Mouse (Mus musculus) liver, embryonic 16.5 days (tissue): ENCODE measurements around the gene Slc25a10. TPM values are rescaled to one million over a fixed set of nuclear protein-coding genes. Genes with fewer than 3 reads are reported as not detected.

Source experiments
- ATAC-seq: fragments of 200-750 bp; cut with Nextera tagmentation; 2 replicates; pipeline ENCODE4 v1.8.0; 2017; ENCODE audit warnings: low read depth, mild to moderate bottlenecking, moderate number of reproducible peaks, moderate library complexity
- H3K27ac ChIP-seq: fragments of 300-500 bp; sonication (generic); 2 replicates; pipeline ENCODE4 v1.5.1; 2014; ENCODE audit warnings: mild to moderate bottlenecking, low read length
- H3K27me3 ChIP-seq: fragments of 300-500 bp; sonication (generic); 2 replicates; pipeline ENCODE4 v1.6.1; 2014; ENCODE audit warnings: low read depth, low read length, mixed read lengths; ENCODE audit not compliant: control insufficient read depth, insufficient read depth
- H3K36me3 ChIP-seq: fragments of 300-500 bp; sonication (generic); 2 replicates; pipeline ENCODE4 v1.6.1; 2014; ENCODE audit warnings: mild to moderate bottlenecking; ENCODE audit not compliant: control insufficient read depth, insufficient read depth
- H3K4me1 ChIP-seq: fragments of 300-500 bp; sonication (generic); 2 replicates; pipeline ENCODE4 v1.6.1; 2014; ENCODE audit warnings: low read depth, low read length, mixed read lengths; ENCODE audit not compliant: control insufficient read depth
- H3K4me2 ChIP-seq: fragments of 300-500 bp; sonication (generic); 2 replicates; pipeline ENCODE4 v1.6.1; 2014; ENCODE audit warnings: low read depth, low read length, mixed read lengths
- H3K4me3 ChIP-seq: fragments of 300-500 bp; sonication (generic); 2 replicates; pipeline ENCODE4 v1.5.1; 2014; ENCODE audit warnings: low read depth, mild to moderate bottlenecking, low read length
- H3K9ac ChIP-seq: fragments of 300-500 bp; sonication (generic); 2 replicates; pipeline ENCODE4 v1.6.1; 2014; ENCODE audit warnings: low read depth, low read length
- H3K9me3 ChIP-seq: fragments of 300-500 bp; sonication (generic); replicated peaks from 2 replicates; pipeline ENCODE4 v1.6.1; 2016; ENCODE audit warnings: low read length; ENCODE audit not compliant: control insufficient read depth
- WGBS: fragments of 180-500 bp; shearing (Covaris S2); extraction: QIAGEN DNeasy Blood & Tissue Kit; methylation state at CpG from one replicate; pipeline ENCODE4 v1.1.7; 2014; ENCODE audit not compliant: insufficient replicate concordance; 5-methylcytosine and 5-hydroxymethylcytosine counted together
- polyA plus RNA-seq: library from polyadenylated mRNA; unstranded; fragments of >200 nt; fragmentation: Nextera tagmentation; extraction: Ambion mirVana; gene quantifications from 2 replicates; pipeline ENCODE4 v1.2.1, GENCODE M21; 2015

The Slc25a10 gene
- polyA plus RNA-seq, 1 experiment from 2014 or later: 38.9 TPM

DNA sequence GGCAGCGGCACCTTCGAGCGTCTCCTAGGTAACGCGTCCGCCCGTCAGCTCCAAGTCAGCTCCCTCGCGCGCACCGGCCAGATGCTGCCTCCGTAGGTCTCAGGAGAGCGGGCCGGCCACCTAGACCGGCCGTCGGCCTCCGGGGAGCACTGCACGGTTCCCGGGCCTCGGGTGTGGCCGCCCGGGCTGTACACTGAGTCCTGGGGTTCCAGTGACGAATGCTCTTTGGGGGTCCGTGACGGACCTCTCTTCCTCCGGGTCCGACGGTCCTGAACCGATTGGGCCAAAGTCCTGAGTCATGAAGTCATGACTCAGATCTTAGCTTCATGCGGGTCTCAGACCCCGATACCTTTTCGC is 23.9 kb upstream of the Slc25a10 start:
- peak overlapping the region; percentile 91 for H3K9ac ChIP-seq
- peaks cover 23% of the 10 kb centered on the region for H3K4me1 ChIP-seq
- H3K4me2 ChIP-seq: peak overlapping the region; percentile 94
- peak overlapping the region; percentile 75 for H3K27ac ChIP-seq
- no peaks in the 10 kb centered on the region for H3K27me3 ChIP-seq
- under 1% methylated on average over 33 of the region's 33 CpGs for WGBS
- peak; percentile 46 for ATAC-seq
- no peaks in the 10 kb centered on the region for H3K9me3 ChIP-seq
- H3K36me3 ChIP-seq: peaks cover 18% of the 10 kb centered on the region
- peak overlapping the region; percentile 96 for H3K4me3 ChIP-seq

DNA sequence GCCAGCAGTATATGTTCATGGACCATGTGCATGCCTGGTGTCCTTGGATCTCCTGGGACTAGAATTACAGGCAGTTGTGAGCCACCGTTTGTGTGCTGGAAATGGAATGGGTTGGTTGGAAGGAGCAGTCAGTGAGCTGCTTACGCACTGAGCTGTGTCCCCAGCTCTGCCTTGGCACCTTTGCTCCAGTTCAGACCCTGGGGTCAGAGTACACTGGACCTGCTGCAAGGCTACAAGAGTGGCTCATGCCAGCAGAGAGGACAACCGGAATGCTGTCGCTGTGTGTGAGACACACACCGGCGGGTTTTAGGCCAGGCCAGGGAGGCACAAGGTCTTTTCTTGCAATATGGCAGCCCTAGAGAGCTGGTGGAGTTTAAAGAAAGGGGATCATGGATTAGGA is 19.6 kb upstream of the Slc25a10 start:
- Histone ChIP-seq H3K4me3 (no peak overlapping the region), H3K4me2 (no peak overlapping the region), H3K36me3 (peaks cover 40% of the 10 kb centered on the region), H3K4me1 (peaks cover 11% of the 10 kb centered on the region), H3K27me3 (no peaks in the 10 kb centered on the region), H3K9me3 (no peaks in the 10 kb centered on the region), H3K9ac (no peak overlapping the region), H3K27ac (no peak overlapping the region)
- ATAC-seq: no peak
- 80% methylated on average over 6 of the region's 6 CpGs for WGBS

DNA sequence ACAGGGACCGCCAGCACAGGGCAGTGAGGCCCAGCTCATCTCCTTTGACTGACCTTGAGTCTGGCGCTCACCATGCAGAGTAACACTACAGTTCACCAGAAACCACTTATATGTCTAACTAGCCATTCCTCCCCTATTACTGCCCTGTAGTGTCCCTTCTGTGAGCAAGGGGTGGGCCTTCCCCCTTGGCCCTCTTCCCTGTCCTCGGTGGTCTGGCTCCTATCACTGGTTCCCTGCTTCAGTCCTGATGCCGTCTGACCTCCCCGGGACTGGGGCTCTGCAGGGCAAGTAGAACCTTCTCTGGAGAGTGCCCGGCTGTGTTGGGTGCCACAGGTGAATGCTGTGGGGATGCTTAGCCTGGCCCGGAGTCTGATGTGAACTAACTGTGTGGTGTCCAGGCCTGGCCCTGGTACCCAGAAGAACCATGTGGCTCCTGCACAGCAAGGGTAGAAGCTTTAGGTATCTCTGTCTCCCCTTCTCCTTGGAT is 8.1 kb upstream of the Slc25a10 start:
- 87% methylated on average over 7 of the region's 7 CpGs for WGBS
- Histone ChIP-seq H3K4me1 (peaks cover 26% of the 10 kb centered on the region), H3K4me3 (peak overlapping the region; percentile 95), H3K9ac (peak overlapping the region; percentile 84), H3K36me3 (peaks cover 48% of the 10 kb centered on the region), H3K9me3 (no peaks in the 10 kb centered on the region), H3K27ac (peak overlapping the region; percentile 65), H3K4me2 (peak overlapping the region; percentile 89), H3K27me3 (no peaks in the 10 kb centered on the region)
- ATAC-seq: no peak

DNA sequence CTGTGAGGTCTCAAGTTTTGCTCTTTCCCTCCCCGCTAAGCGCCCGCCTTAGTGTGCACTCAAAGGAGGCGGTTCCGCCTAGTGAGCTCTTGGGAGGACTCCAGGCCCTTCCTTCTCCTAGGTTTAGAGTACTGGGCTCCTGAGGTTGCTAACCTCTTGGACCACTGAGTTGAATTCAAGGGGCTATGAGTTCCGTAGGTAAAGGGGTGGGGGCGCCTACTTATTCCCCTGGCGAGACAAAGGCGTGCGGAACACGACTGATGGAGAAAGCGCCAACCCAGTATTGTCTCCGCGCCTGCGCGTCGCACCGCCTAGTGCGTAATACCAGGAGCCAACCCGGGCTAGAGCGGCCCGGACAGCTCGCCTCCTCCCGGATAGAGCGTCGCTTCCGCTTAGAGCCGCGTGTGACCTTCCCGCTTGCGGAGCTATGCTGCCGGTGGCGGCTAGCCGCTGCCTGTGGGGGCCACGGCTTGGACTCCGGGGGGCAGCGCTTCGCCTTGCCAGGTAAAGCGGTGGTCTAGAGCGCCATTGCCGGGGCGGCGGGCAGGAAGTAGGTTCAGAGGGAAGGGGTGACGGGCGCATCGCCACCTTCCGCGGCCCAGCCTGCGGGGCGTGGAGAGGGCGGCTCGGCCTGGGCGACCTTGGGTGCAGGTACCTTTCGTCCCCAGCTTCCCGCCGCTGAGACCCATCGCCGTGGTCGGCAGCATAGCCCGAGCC is 7.2 kb upstream of the Slc25a10 start, which contains the start of gene Mrpl12:
TSS of gene Mrpl12 (plus strand) at position 349 of the 717 bp plus-strand sequence.
- no peaks in the 10 kb centered on the region for H3K27me3 ChIP-seq
- 0% methylated on average over 57 of the region's 60 CpGs for WGBS
- peaks cover 27% of the 10 kb centered on the region for H3K4me1 ChIP-seq
- peak within 1 kb of the TSS; percentile 89 for H3K4me2 ChIP-seq
- ATAC-seq: peak; percentile 88
- peak within 1 kb of the TSS; percentile 72 for H3K27ac ChIP-seq
- H3K9me3 ChIP-seq: no peaks in the 10 kb centered on the region
- peaks cover 39% of the 10 kb centered on the region for H3K36me3 ChIP-seq
- H3K4me3 ChIP-seq: peak within 1 kb of the TSS; percentile 95
- H3K9ac ChIP-seq: peak within 1 kb of the TSS; percentile 84

DNA sequence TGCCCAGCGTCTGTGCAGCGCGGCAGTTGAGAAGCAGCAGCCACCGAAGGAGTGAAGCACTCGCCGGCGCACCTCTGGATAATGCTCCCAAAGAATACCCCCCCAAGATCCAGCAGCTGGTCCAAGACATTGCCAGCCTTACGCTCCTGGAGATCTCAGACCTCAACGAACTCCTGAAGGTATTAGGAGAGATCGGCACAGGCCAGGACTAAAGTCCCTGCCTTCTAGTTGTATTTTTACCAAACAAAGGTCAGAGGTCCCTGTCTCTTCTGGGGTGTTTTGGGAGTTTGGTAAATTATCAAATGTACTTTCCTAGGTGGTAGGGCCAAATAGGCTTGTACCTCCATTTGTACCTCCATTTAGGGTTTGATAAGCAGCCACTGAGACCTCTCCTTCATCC is 6.4 kb upstream of the Slc25a10 start:
- Histone ChIP-seq H3K27ac (peak overlapping the region; percentile 72), H3K9ac (peak overlapping the region; percentile 84), H3K9me3 (no peaks in the 10 kb centered on the region), H3K4me2 (peak overlapping the region; percentile 89), H3K4me1 (peaks cover 30% of the 10 kb centered on the region), H3K36me3 (peaks cover 32% of the 10 kb centered on the region), H3K27me3 (no peaks in the 10 kb centered on the region), H3K4me3 (peak overlapping the region; percentile 95)
- 4% methylated on average over 10 of the region's 10 CpGs for WGBS
- ATAC-seq: no peak

DNA sequence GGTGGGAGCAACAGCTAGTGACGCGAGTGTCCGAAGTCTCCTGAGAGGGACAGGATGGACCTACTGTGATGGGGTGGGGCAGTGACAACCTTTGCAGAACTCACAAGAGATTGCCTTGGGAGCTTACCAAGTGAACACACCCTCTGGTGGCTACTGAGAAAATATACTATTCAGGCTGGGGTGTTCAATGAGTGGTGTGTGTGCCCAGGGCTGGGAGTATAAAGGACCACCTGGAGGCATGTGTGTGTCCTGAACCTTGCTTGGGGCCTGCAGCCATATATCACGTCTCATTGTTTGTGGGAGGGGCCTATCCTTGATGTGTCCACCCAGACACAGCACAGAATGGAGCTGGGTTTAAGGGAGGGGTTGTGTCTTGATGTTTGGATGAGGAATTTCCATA is 3.1 kb upstream of the Slc25a10 start:
- no peaks in the 10 kb centered on the region for H3K9me3 ChIP-seq
- H3K4me1 ChIP-seq: peaks cover 56% of the 10 kb centered on the region
- no peak overlapping the region for H3K4me3 ChIP-seq
- peaks cover 11% of the 10 kb centered on the region for H3K36me3 ChIP-seq
- no peaks in the 10 kb centered on the region for H3K27me3 ChIP-seq
- no peak for ATAC-seq
- H3K27ac ChIP-seq: no peak overlapping the region
- H3K4me2 ChIP-seq: no peak overlapping the region
- no peak overlapping the region for H3K9ac ChIP-seq
- 69% methylated on average over 4 of the region's 4 CpGs for WGBS

DNA sequence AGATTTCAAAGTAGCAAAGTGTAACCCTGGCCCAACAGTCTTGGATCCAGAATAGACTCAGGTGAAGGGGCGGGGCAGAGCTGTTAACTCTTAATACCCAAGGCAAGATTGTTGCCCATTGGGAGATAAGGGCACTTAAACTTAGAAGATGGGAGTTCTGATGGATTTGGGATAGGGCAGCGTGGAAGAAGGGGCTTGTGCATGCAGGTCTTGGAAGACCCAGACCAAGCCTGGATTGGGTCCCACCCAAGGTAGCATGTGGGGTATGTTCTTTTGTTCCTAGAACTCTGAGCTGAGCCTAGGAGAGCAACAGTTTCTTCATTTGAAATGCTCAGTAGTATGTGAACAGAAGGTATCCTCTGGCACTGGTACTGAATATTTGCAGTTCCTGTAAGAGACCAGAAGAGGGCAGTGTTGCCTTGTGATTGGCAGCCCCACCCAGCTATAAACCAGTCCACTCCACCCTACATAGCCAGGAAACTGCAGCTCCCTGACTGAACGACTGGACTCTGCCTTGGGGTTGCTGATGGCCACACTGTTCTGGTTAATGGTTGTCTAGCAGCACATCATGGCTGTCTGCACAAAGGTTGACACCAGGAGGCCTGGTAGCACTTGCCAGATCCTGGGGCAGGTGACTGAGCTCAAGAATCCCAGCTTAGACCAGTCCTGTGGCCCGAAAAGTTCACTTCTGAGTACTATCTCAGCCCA is 2.4 kb upstream of the Slc25a10 start:
- ATAC-seq: peak; percentile 64
- H3K27me3 ChIP-seq: no peaks in the 10 kb centered on the region
- peaks cover 10% of the 10 kb centered on the region for H3K36me3 ChIP-seq
- peak overlapping the region; percentile 50 for H3K27ac ChIP-seq
- 49% methylated on average over 4 of the region's 4 CpGs for WGBS
- no peak overlapping the region for H3K4me2 ChIP-seq
- no peak overlapping the region for H3K9ac ChIP-seq
- no peak overlapping the region for H3K4me3 ChIP-seq
- peaks cover 53% of the 10 kb centered on the region for H3K4me1 ChIP-seq
- H3K9me3 ChIP-seq: no peaks in the 10 kb centered on the region

DNA sequence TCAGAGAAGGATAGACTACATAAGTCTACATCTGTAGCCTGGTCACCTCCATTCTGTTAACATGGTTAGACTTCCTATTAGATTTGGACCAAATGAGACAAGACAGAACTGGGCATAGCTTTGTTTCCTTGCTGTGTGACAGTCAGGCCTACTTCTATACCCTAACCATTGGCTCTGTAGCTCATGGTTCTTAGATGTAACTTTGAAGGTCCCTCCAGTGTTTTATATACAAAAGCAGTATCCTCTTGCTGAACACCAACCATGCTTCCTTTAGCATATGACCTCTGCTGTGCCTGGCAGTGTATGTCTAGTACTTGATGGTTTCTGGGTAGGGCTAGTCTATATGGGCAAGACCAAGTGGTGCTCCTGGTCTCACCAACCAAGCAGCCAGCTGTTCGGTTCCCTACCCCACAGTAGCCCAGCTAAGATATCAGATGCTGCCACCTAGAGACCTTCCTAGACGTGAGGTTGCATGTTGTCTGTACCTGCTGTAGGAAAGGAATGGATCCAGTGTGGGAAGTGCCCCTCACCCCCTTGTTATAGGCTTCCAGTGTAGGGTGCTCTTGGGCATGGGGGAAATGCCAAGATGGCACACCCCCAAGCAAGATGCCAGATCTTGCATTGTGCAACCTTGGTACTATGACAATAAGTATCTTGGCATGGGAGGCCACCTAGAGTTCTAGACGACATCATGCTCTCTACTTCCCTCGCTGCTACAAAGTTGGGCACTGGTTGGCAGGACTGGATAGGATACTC is 1.2 kb upstream of the Slc25a10 start:
- no peak overlapping the region; the same call in 1 of the 2 replicates for H3K9ac ChIP-seq
- peak overlapping the region; percentile 89 for H3K27ac ChIP-seq
- peaks cover 15% of the 10 kb centered on the region for H3K36me3 ChIP-seq
- no peak overlapping the region for H3K4me3 ChIP-seq
- 0 out of 2 replicates have a peak overlapping the region, but pooled peaks have one; percentile 98 for H3K4me2 ChIP-seq
- H3K27me3 ChIP-seq: no peaks in the 10 kb centered on the region
- 30% methylated on average over 4 of the region's 4 CpGs for WGBS
- peaks cover 48% of the 10 kb centered on the region for H3K4me1 ChIP-seq
- no peaks in the 10 kb centered on the region for H3K9me3 ChIP-seq
- ATAC-seq: no peak
